Mouse (Mus musculus): ENCODE measurements around the gene Siglech. TPM values are rescaled to one million over a fixed set of nuclear protein-coding genes. Genes with fewer than 3 reads are reported as not detected.

The Siglech gene
- total and polyA plus RNA-seq, 3 experiments: 0.61 TPM; not detected in 2

DNA sequence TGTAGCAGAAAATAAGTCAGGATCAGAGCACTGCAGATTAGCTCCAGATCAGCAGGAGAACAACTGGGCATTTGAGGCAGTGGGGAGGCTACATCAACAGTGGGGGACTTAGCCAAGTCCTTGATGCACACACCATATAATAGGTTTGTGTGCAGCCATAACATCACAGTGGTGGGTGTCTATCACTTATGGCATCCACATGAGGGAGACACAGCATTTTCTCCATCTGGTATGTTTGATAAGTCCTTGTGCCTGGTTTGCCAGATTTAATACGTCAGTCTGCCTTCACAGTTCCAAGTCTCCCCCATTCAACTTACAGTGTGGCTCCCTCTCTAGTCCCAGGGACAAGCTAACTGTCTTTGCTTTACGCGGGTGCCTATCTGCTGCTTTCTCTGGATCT lies 24.3 kb downstream of the Siglech start:
- Histone ChIP-seq H3K79me2 (replicated peaks; ENCODE audit: control insufficient read depth, insufficient read depth, low read length) (no peaks in the 10 kb centered on the region), H3K4me1 (ENCODE audit: control insufficient read depth, insufficient read depth, low read length) (peaks cover 2% of the 10 kb centered on the region; the same call in 1 of the 2 replicates), H3K4me3 (no peak overlapping the region), H3K9ac (ENCODE audit: low read depth, low read length) (no peak overlapping the region), H3K27me3 (ENCODE audit: control insufficient read depth, insufficient read depth, low read length) (no peaks in the 10 kb centered on the region), H3K27ac (no peak overlapping the region), H3K36me3 (ENCODE audit: control insufficient read depth, insufficient read depth, low read length) (no peaks in the 10 kb centered on the region; the same call in none of the 2 replicates)
- TF ChIP-seq POLR2A (IDR thresholded peaks at IDR 0.05; ENCODE audit: insufficient read depth, low read depth, low read length): no peak
- intact Hi-C loops (cut with DNase I): loop anchor here (5.0 kb wide), 1 partner anchor 255 kb away; no protein-coding TSS in a partner anchor
- DNase-seq: no peak
- 77% methylated on average over 3 of the region's 3 CpGs for WGBS

DNA sequence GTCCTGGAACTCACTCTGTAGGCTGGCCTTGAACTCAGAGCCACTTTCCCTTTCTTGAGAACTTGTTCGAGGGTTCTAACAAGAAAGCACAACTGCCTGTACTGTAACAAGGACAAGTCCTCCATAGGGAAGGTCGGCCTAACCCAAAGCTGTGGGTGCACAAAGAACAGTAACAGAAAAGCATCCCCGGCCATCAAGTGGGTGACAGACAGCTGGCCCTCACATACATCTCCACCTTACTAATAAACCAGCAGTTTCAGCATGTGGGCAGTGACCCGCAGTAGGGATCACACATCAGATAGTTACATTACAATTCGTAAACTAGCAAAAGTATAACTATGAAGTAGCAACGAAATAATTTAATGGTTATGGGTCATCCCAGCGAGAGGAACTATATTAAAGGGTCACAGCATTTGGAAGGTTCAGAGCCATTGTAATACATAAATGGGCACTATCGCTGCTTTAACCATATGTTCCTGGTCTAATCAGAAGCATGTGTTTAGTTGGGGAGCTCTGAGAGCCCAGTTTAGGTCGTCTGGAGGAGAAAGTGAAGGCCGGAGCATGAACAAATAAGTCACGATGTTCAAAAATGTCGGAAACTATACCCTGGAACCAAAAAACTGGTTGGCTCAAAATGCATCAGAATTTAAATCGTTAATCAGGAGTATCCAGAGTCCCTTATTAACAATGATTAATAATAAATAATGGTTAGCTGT lies 25.4 kb downstream of the Siglech start:
- H3K27me3 ChIP-seq (ENCODE audit: control insufficient read depth, insufficient read depth, low read length): no peaks in the 10 kb centered on the region
- peak overlapping the region; percentile 77 for H3K27ac ChIP-seq
- no peaks in the 10 kb centered on the region for H3K79me2 ChIP-seq (replicated peaks; ENCODE audit: control insufficient read depth, insufficient read depth, low read length)
- no peaks in the 10 kb centered on the region; the same call in none of the 2 replicates for H3K36me3 ChIP-seq (ENCODE audit: control insufficient read depth, insufficient read depth, low read length)
- 41% methylated on average over 13 of the region's 13 CpGs for WGBS
- intact Hi-C loops (cut with DNase I): loop anchor here (5.0 kb wide), 1 partner anchor 254 kb away; no protein-coding TSS in a partner anchor
- no peak overlapping the region for H3K9ac ChIP-seq (ENCODE audit: low read depth, low read length)
- H3K4me1 ChIP-seq (ENCODE audit: control insufficient read depth, insufficient read depth, low read length): peaks cover 2% of the 10 kb centered on the region; the same call in 1 of the 2 replicates
- no peak for DNase-seq
- no peak for TF ChIP-seq POLR2A (IDR thresholded peaks at IDR 0.05; ENCODE audit: insufficient read depth, low read depth, low read length)
- TF ChIP-seq EP300 (IDR thresholded peaks at IDR 0.05; ENCODE audit: insufficient read depth, low read depth, low read length): no peak
- TF ChIP-seq CTCF (IDR thresholded peaks at IDR 0.05): no peak
- peak overlapping the region; percentile 77 for H3K4me3 ChIP-seq

DNA sequence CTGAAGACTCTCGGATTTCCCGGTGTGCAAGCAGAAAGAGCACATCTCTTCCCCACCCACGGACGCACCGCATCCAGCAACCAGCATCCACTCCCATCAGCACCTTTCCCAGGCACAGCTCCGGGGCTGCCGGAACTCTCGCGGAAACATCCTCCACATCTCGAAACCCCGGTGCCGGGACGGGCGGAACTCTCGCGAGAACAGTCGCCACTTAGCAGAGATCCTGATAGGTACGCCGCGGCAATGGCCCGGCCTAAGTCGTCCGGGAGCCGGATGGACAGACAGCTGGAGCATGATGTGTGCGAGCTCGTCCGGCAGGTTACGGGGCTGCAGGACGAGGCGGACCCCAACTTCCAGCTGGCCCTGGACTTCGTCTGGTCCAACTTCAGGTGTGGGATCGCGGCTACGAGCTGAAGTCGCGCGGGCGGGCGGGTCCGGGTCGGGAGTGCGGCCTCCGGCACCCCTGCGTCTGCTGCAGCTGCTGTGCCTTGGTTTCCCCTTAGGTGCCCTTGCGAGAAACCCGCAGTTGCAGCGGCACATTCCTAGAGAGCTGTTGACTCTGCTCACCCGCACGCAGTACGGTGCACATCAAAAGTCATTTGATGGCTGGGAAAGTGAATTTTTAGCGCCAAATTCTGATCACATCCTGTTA lies 26.1 kb downstream of the Siglech start, which contains the start of gene Tubgcp5:
TSS of gene Tubgcp5 (plus strand) at position 203 of the 652 bp plus-strand sequence.
- Histone ChIP-seq H3K27me3 (ENCODE audit: control insufficient read depth, insufficient read depth, low read length) (no peaks in the 10 kb centered on the region), H3K27ac (peak within 1 kb of the TSS; percentile 77), H3K4me3 (peak within 1 kb of the TSS; percentile 77), H3K36me3 (ENCODE audit: control insufficient read depth, insufficient read depth, low read length) (no peaks in the 10 kb centered on the region; the same call in none of the 2 replicates), H3K9ac (ENCODE audit: low read depth, low read length) (peak within 1 kb of the TSS; percentile 95), H3K4me1 (ENCODE audit: control insufficient read depth, insufficient read depth, low read length) (peaks cover 2% of the 10 kb centered on the region; the same call in 1 of the 2 replicates), H3K79me2 (replicated peaks; ENCODE audit: control insufficient read depth, insufficient read depth, low read length) (no peaks in the 10 kb centered on the region)
- peak; percentile 94 to 97 for DNase-seq
- intact Hi-C loops (cut with DNase I): loop anchor here (2.0 to 5.0 kb wide), 2 partner anchors 49 to 253 kb away; no protein-coding TSS in a partner anchor
- WGBS: under 1% methylated on average over 51 of the region's 51 CpGs
- TF ChIP-seq EP300 (IDR thresholded peaks at IDR 0.05; ENCODE audit: insufficient read depth, low read depth, low read length) (0 out of 2 replicates have a peak, but pooled peaks have one; percentile 30), POLR2A (IDR thresholded peaks at IDR 0.05; ENCODE audit: insufficient read depth, low read depth, low read length) (no peak; the same call in none of the 2 replicates)

DNA sequence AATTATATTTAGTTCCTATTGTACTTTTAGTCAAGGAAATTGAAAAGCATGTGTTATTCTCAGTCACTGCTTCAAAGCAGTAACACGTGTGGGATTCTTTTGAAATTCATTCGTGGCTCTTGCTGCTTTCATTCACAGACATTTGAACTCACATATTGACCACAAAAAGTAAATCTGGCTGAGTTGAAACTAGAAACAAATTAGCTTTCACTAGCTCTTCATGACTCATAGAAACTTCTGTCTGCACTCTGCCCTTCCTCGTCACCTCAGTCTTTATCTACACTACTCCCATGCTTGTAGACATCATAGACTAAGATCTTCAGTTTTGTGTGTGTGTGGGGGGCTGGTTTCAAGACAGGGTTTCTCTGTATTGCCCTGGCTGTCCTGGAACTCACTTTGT lies 32.0 kb downstream of the Siglech start:
- intact Hi-C loops (cut with DNase I): no loop called here
- H3K79me2 ChIP-seq (replicated peaks; ENCODE audit: control insufficient read depth, insufficient read depth, low read length): no peaks in the 10 kb centered on the region
- peaks cover 6% of the 10 kb centered on the region for H3K36me3 ChIP-seq (ENCODE audit: control insufficient read depth, insufficient read depth, low read length)
- TF ChIP-seq CTCF (IDR thresholded peaks at IDR 0.05) (no peak), EP300 (IDR thresholded peaks at IDR 0.05; ENCODE audit: insufficient read depth, low read depth, low read length) (no peak), POLR2A (IDR thresholded peaks at IDR 0.05; ENCODE audit: insufficient read depth, low read depth, low read length) (no peak)
- DNase-seq: no peak
- no peak overlapping the region for H3K27ac ChIP-seq
- H3K4me3 ChIP-seq: no peak overlapping the region
- no peaks in the 10 kb centered on the region for H3K27me3 ChIP-seq (ENCODE audit: control insufficient read depth, insufficient read depth, low read length)
- WGBS: 92% methylated on average over 3 of the region's 3 CpGs
- no peaks in the 10 kb centered on the region; the same call in 1 of the 2 replicates for H3K4me1 ChIP-seq (ENCODE audit: control insufficient read depth, insufficient read depth, low read length)
- H3K9ac ChIP-seq (ENCODE audit: low read depth, low read length): no peak overlapping the region

DNA sequence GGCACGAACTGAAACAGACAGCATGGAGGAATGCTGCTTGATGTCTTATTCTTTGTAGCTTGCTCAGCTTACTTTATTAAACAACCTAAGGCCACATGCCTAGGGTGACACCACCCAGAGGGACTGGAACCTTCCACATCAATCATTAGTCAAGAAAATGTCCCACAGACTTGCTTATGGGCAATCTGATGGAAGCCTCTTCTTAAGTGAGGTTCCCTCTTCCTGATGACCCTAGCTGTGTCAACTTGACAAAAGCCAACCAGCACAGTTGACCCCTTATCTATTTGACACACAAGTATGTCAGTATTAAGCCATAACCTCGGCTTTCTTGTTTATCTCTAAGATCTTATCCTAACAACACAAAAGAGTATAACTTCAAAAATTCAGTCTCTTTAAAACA lies 42.0 kb downstream of the Siglech start:
- 80% methylated on average over 2 of the region's 2 CpGs for WGBS
- H3K27me3 ChIP-seq (ENCODE audit: control insufficient read depth, insufficient read depth, low read length): no peaks in the 10 kb centered on the region
- no peak for DNase-seq
- no peak overlapping the region for H3K9ac ChIP-seq (ENCODE audit: low read depth, low read length)
- TF ChIP-seq CTCF (IDR thresholded peaks at IDR 0.05) (no peak), EP300 (IDR thresholded peaks at IDR 0.05; ENCODE audit: insufficient read depth, low read depth, low read length) (no peak), POLR2A (IDR thresholded peaks at IDR 0.05; ENCODE audit: insufficient read depth, low read depth, low read length) (no peak)
- no peaks in the 10 kb centered on the region for H3K79me2 ChIP-seq (replicated peaks; ENCODE audit: control insufficient read depth, insufficient read depth, low read length)
- H3K36me3 ChIP-seq (ENCODE audit: control insufficient read depth, insufficient read depth, low read length): peaks cover 5% of the 10 kb centered on the region
- intact Hi-C loops (cut with DNase I): loop anchor here (10.0 kb wide), 1 partner anchor 405 kb away; no protein-coding TSS in a partner anchor
- no peak overlapping the region for H3K4me3 ChIP-seq
- H3K27ac ChIP-seq: no peak overlapping the region
- no peaks in the 10 kb centered on the region for H3K4me1 ChIP-seq (ENCODE audit: control insufficient read depth, insufficient read depth, low read length)
